Mouse (Mus musculus): ENCODE data around the gene Gm20219.

- TF ChIP-seq CTCF (IDR thresholded peaks at IDR 0.05; ENCODE audit: low read depth), result no peak
- TF ChIP-seq EP300 (IDR thresholded peaks at IDR 0.05; ENCODE audit: low read depth), result no peak
Measured at GRCm38 (mm10) chr17:56592553-56592952, 38.4 kb upstream of the Gm20219 start.
